Mouse (Mus musculus): ENCODE data around the gene Uba52. TPM values are rescaled to one million over a fixed set of nuclear protein-coding genes. Genes with fewer than 3 reads are reported as not detected.
A peak's percentile ranks its signal among the peaks of the same experiment; 100 is the strongest.
"Not testable (repeated sequence)": the region's sequence is repeated elsewhere in the genome, so short reads cannot be mapped to it uniquely, and the experiment has no call there.

Uba52 gene
- total RNA-seq, 2 experiments from 2014 or later = 1,604 to 1,674 TPM

GRCm38 (mm10) chr8:70535701-70536100, 25.1 kb upstream of the Uba52 start:
- DNase-seq (ENCODE audit: low spot score in 2 of 2) = no peak

- no peak for DNase-seq (ENCODE audit: low spot score in 2 of 2)
Measured at GRCm38 (mm10) chr8:70535221-70535620, 24.6 kb upstream of the Uba52 start.

- DNase-seq (ENCODE audit: low spot score in 2 of 2) = no peak
Measured at GRCm38 (mm10) chr8:70534281-70534680, 23.7 kb upstream of the Uba52 start.

GRCm38 (mm10) chr8:70530314-70530713, 19.7 kb upstream of the Uba52 start:
- no peak for DNase-seq (ENCODE audit: low spot score in 2 of 2)

GRCm38 (mm10) chr8:70529741-70530161, 19.1 kb upstream of the Uba52 start:
- no peak for DNase-seq (ENCODE audit: low spot score in 2 of 2)

GRCm38 (mm10) chr8:70529299-70529698, 18.7 kb upstream of the Uba52 start:
- no peak for DNase-seq (ENCODE audit: low spot score in 2 of 2)

GRCm38 (mm10) chr8:70528182-70528797, 17.7 kb upstream of the Uba52 start:
- no peak for DNase-seq (ENCODE audit: low spot score in 2 of 2)

GRCm38 (mm10) chr8:70527512-70528181, 17.0 kb upstream of the Uba52 start, which contains the start of the genes Fkbp8 and Kxd1:
TSS of gene Fkbp8 (plus strand) at chr8:70527724.
TSS of gene Kxd1 (minus strand) at chr8:70527956.
- DNase-seq (ENCODE audit: low spot score in 2 of 2) = peak; percentile 96 to 97

- no peak for DNase-seq (ENCODE audit: low spot score in 2 of 2)
Measured at GRCm38 (mm10) chr8:70527111-70527511, 16.5 kb upstream of the Uba52 start.

GRCm38 (mm10) chr8:70522592-70523403, 12.2 kb upstream of the Uba52 start:
- peak; percentile 87 to 94 for DNase-seq (ENCODE audit: low spot score in 2 of 2)

GRCm38 (mm10) chr8:70519606-70520005, 9.0 kb upstream of the Uba52 start:
- DNase-seq (ENCODE audit: low spot score in 2 of 2) = no peak

GRCm38 (mm10) chr8:70519043-70519442, 8.4 kb upstream of the Uba52 start:
- no peak for DNase-seq (ENCODE audit: low spot score in 2 of 2)

GRCm38 (mm10) chr8:70517940-70518643, 7.5 kb upstream of the Uba52 start:
- no peak for DNase-seq (ENCODE audit: low spot score in 2 of 2)

- no peak for DNase-seq (ENCODE audit: low spot score in 2 of 2)
Measured at GRCm38 (mm10) chr8:70513441-70513840, 2.8 kb upstream of the Uba52 start.

- no peak for DNase-seq (ENCODE audit: low spot score in 2 of 2)
Measured at GRCm38 (mm10) chr8:70512253-70512903, 1.8 kb upstream of the Uba52 start.

GRCm38 (mm10) chr8:70511770-70512169, 1.2 kb upstream of the Uba52 start:
- no peak for DNase-seq (ENCODE audit: low spot score in 2 of 2)

GRCm38 (mm10) chr8:70511174-70511573, 573 bp upstream of the Uba52 start:
- not testable (repeated sequence) for DNase-seq (ENCODE audit: low spot score in 2 of 2)

- no peak for DNase-seq (ENCODE audit: low spot score in 2 of 2)
Measured at GRCm38 (mm10) chr8:70509281-70509952, 1.2 kb downstream of the Uba52 start.

GRCm38 (mm10) chr8:70507027-70507393, 3.6 kb downstream of the Uba52 start:
- DNase-seq (ENCODE audit: low spot score in 2 of 2) = no peak

GRCm38 (mm10) chr8:70506328-70507026, 4.1 kb downstream of the Uba52 start, which contains the start of gene Rex1bd:
TSS of gene Rex1bd (minus strand) at chr8:70506752.
- DNase-seq (ENCODE audit: low spot score in 2 of 2) = peak; percentile 86 to 95

Data from gastrocnemius, postnatal 4 days (tissue).